Mouse (Mus musculus) left cerebral cortex, adult 11 months (tissue): Measurements from ENCODE around the gene Rnf186.

ENCODE experiments used
- DNase-seq: peaks from one replicate; pipeline ENCODE4 v3.0.0; 2022; ENCODE audit warnings: low spot score

Rnf186 gene

GRCm38 (mm10) chr4:139013281-139013680, 46.4 kb downstream of the Rnf186 start:
- DNase-seq: no peak

- DNase-seq: no peak
These were observed 47.9 kb downstream of the Rnf186 start for GRCm38 (mm10) chr4:139014793-139015192.
